Mouse (Mus musculus) megakaryocyte, embryonic 14.5 days (primary cell): ENCODE measurements around the gene Fuca2.

Source experiments
- FLI1 ChIP-seq: IDR thresholded peaks from 2 replicates; pipeline ENCODE4 v1.6.1; 2012; ENCODE audit warnings: low read length, inconsistent platforms, mixed read lengths
- GATA1 ChIP-seq: IDR thresholded peaks from 3 replicates; pipeline ENCODE4 v1.6.1; 2012; ENCODE audit warnings: mixed read lengths, low read length, inconsistent platforms, borderline replicate concordance

DNA sequence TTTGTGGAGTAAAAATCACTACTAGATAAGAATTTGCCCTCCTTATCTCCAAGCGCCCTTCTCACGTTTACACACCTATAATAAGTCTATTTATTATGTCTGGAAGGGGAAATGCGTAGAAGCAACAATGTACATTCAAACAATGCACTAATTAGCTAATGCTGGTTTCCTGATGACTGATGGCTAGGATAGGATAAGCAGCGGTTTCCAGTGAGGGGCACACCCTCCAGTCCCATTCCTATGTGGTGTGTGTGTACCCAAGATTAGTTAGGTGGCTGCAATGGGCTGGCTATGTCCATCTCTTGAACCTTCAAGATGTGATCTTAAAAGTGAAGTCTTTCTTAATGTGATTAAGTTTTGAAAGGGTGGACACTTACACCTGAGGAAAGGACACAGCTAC lies 22.5 kb downstream of the Fuca2 start:
- no peak for TF ChIP-seq FLI1
- no peak for TF ChIP-seq GATA1
